Mouse (Mus musculus) brain, embryonic 14.5 days (tissue): ENCODE data around the gene Ttll4. TPM values are rescaled to one million over a fixed set of nuclear protein-coding genes. Genes with fewer than 3 reads are reported as not detected.

ENCODE experiments used
- DNase-seq: peaks from one replicate; pipeline ENCODE4 v3.0.0-alpha.2; 2011; ENCODE audit warnings: low read depth
- CTCF ChIP-seq: fragments of 200-500 bp; IDR thresholded peaks from 2 replicates; pipeline ENCODE4 v1.5.1; 2012; ENCODE audit warnings: inconsistent platforms, mild to moderate bottlenecking, moderate library complexity, borderline replicate concordance; ENCODE audit not compliant: insufficient read depth, insufficient read length; ENCODE audit errors: extremely low read depth
- POLR2A ChIP-seq: fragments of 200-500 bp; IDR thresholded peaks from 2 replicates; pipeline ENCODE4 v1.6.1; 2012; ENCODE audit warnings: mild to moderate bottlenecking, inconsistent platforms, borderline replicate concordance; ENCODE audit not compliant: poor library complexity, insufficient read depth, insufficient read length, severe bottlenecking; ENCODE audit errors: extremely low read depth
- polyA plus RNA-seq: library from polyadenylated mRNA; depleted of rRNA; stranded (reverse); fragments of >200 nt; gene quantifications from 2 replicates; pipeline ENCODE4 v1.2.3, GENCODE M21; 2012; rRNA removed

The Ttll4 gene
- polyA plus RNA-seq, 1 experiment, result 35.0 TPM

GRCm38 (mm10) chr1:74726674-74727073, 65.1 kb downstream of the Ttll4 start:
- no peak for TF ChIP-seq POLR2A
- no peak for TF ChIP-seq CTCF
- DNase-seq, result no peak

DNA sequence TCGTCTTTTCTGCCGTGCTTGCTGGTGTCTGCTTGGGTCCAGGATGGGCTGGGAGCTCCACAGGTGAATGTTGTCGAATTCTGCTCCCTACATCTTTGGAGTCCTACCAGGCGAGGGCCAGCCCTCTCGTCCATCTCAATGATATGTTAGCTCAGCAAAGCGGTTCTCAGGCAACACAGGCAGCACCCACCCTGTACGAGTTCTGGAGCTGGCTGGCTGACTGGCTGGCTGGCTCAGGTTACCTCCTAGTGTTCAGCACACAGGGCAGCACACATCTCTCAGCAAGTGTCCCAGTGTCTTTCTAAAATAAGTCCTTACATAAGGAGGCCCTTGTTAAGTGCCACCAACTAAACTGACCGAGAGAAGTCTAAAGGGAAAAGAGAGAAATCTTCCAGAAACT, 66.9 kb downstream of the Ttll4 start:
- no peak for DNase-seq
- TF ChIP-seq CTCF (no peak), POLR2A (no peak)

DNA sequence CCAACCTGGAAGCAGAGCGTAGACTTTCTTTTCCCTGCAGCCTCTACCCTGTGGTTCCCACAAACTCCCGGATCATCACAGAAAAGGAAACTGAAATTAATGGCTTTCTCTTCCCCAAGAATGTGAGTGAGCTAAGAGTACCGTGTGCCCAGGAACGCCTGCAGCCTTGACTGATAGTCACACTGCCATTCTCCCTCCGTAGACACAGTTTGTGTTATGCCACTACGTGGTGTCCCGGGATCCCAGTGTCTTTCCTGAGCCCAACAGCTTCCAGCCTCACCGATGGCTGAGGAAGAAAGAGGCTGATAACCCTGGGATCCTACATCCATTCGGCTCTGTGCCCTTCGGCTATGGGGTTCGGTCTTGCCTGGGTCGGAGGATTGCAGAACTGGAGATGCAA, 75.4 kb downstream of the Ttll4 start:
- no peak for DNase-seq
- TF ChIP-seq CTCF, result no peak
- no peak for TF ChIP-seq POLR2A

DNA sequence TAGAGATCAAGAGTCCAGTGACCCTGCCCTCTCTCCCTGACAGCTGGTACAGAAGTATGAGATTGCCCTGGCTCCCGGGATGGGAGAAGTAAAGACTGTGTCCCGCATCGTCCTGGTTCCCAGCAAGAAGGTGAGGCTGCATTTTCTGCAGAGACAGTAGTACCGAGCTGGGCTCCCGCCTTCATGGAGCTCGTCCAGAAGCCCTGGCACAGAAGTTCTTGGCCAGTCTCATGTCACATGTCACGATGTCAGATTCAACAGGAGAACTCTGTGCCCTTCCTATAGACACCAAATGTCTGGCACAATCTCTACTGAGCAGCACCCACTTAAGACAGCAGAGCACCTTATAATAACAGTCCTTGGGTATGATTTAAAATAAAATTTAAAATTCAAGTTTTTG, 76.0 kb downstream of the Ttll4 start:
- no peak for DNase-seq
- no peak for TF ChIP-seq CTCF

DNA sequence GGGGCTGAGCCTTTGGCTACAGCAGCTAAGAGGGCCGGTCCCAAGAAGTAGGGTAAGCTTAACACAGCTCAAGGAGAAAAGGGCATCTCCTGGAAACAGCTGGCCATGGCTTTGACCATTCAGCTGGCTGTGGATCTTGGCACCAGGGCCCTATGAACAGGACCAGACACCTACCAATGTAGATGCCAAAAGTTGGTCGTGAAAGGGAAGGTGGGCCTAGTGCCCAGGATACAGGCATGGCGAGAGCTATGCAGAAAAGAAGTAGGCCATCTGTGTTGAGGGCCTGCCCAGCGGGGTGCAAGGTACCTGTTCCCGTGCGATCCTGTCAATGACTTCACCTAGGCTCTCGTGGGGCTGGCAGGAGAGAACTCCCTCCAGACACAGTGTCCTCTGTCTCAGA, 79.3 kb downstream of the Ttll4 start:
- no peak for TF ChIP-seq CTCF
- no peak for TF ChIP-seq POLR2A
- DNase-seq, result no peak

- TF ChIP-seq CTCF (no peak), POLR2A (no peak)
- no peak for DNase-seq
Measured at GRCm38 (mm10) chr1:74747335-74747734, 85.8 kb downstream of the Ttll4 start.

DNA sequence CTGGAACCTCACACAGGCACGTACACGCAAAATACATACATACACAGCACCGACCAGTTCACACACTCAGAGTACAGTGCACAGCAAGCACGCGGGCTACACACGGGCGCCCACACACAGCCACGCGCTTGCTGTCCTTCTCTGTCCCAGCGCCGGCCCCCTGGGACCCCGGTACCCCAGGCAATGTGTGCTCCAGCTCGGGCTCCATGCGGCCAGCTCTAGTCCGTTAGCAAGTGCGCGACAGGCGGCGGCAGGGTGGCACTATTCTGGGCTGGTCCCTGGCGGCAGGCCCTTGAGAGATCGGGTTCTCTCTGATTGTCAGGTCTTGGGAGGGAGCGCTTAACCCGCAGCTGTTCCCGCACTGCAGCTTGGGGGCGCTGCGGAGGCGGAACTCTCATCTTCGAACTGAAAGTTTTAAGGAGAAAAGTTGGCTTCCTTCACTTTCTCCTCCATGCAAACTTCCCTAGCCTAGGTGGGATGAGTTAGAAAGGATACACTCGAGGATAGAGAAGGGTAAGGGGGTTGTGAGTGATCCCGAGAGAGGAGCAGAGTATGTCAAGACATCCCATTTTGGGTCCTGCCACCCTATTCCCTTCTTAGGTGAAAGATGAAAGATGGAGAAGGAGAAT, 87.2 kb downstream of the Ttll4 start, which contains the start of gene Prkag3:
Gene Prkag3, minus strand, starts transcription at position 579 of the 629 bp plus-strand sequence.
- peak; percentile 64 for DNase-seq
- TF ChIP-seq CTCF, result peak; percentile 59
- no peak for TF ChIP-seq POLR2A

GRCm38 (mm10) chr1:74749301-74749700, 87.8 kb downstream of the Ttll4 start:
- no peak for DNase-seq

GRCm38 (mm10) chr1:74750683-74751082, 89.1 kb downstream of the Ttll4 start:
- peak; percentile 66 for DNase-seq
- no peak for TF ChIP-seq CTCF
- no peak for TF ChIP-seq POLR2A

More at GRCm38 (mm10) chr1:74749301-74749700, 87.8 kb downstream of the Ttll4 start:
- TF ChIP-seq CTCF (no peak), POLR2A (no peak)

- DNase-seq, result no peak
- TF ChIP-seq CTCF (no peak), POLR2A (no peak)
Measured at GRCm38 (mm10) chr1:74752150-74752549, 90.6 kb downstream of the Ttll4 start.

DNA sequence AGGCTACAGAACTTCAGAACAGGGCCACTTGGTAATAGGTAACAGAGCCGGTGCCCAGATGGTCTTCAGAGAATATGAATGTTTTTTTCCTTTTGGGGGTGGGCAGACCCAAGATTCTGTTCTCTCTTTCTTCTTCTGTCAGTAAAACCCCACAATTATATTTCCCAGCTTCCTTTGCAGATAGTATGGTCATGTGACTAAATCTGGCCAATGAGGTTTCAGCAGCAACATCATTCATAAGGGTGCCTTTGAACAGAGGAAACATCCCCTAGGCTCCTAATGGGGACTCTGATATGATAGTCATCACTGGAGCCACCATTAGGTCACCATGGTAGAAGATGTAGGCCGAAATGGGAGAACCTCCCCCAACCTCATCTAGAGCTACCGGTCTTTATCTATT, 91.3 kb downstream of the Ttll4 start:
- no peak for DNase-seq
- no peak for TF ChIP-seq POLR2A
- TF ChIP-seq CTCF, result no peak

Other genes starting within 250 kb of the Ttll4 start
- 53.1 and 56.2 TPM in 2 replicates for gene Cnot9, start 155.7 kb upstream of the Ttll4 start, polyA plus RNA-seq
- 3.2 and 3.8 TPM in 2 replicates for gene Plcd4, start 118.9 kb upstream of the Ttll4 start, polyA plus RNA-seq
- gene Usp37, start 117.5 kb upstream of the Ttll4 start, polyA plus RNA-seq, result 12.0 and 15.5 TPM in 2 replicates
- gene Zfp142, start 73.5 kb upstream of the Ttll4 start, polyA plus RNA-seq, result 26.1 and 26.8 TPM in 2 replicates
- 27.0 and 31.1 TPM in 2 replicates for gene Bcs1l, start 73.5 kb upstream of the Ttll4 start, polyA plus RNA-seq
- 115 and 142 TPM in 2 replicates for gene Rnf25, start 60.3 kb upstream of the Ttll4 start, polyA plus RNA-seq
- gene Stk36, start 60.3 kb upstream of the Ttll4 start, polyA plus RNA-seq, result 29.7 and 31.2 TPM in 2 replicates
- 2.0 and 2.1 TPM in 2 replicates for gene Cyp27a1, start 51.8 kb downstream of the Ttll4 start, polyA plus RNA-seq
- gene Prkag3, start 87.5 kb downstream of the Ttll4 start, polyA plus RNA-seq, result 0.09 and 0.10 TPM in 2 replicates
- 4.4 and 9.1 TPM in 2 replicates for gene Wnt6, start 110.1 kb downstream of the Ttll4 start, polyA plus RNA-seq
- 0.73 and 0.77 TPM in 2 replicates for gene Wnt10a, start 129.8 kb downstream of the Ttll4 start, polyA plus RNA-seq
- 51.5 and 90.9 TPM in 2 replicates for gene Cdk5r2, start 193.2 kb downstream of the Ttll4 start, polyA plus RNA-seq
- 0.47 and 3.4 TPM in 2 replicates for gene Fev, start 223.7 kb downstream of the Ttll4 start, polyA plus RNA-seq
- 0.44 and 1.1 TPM in 2 replicates for gene Cryba2, start 231.4 kb downstream of the Ttll4 start, polyA plus RNA-seq